Mouse (Mus musculus) hindbrain, embryonic 11.5 days (tissue): ENCODE measurements around the gene Impdh1. TPM values are rescaled to one million over a fixed set of nuclear protein-coding genes. Genes with fewer than 3 reads are reported as not detected.
A peak's percentile ranks its signal among the peaks of the same experiment; 100 is the strongest.
"Not testable (repeated sequence)": the region's sequence is repeated elsewhere in the genome, so short reads cannot be mapped to it uniquely, and the experiment has no call there.

Experiments used
- ATAC-seq: fragments of 200-750 bp; cut with Nextera tagmentation; 2 replicates; pipeline ENCODE4 v1.8.0; 2017; ENCODE audit warnings: mild to moderate bottlenecking, moderate TSS enrichment, moderate library complexity; ENCODE audit not compliant: low FRiP score
- DNase-seq: peaks from one replicate; pipeline ENCODE4 v3.0.0-alpha.2; 2015; ENCODE audit warnings: low spot score
- H3K27ac ChIP-seq: fragments of 300-500 bp; sonication (generic); 2 replicates; pipeline ENCODE4 v1.5.1; 2014; ENCODE audit warnings: mild to moderate bottlenecking, low read depth, low read length
- H3K27me3 ChIP-seq: fragments of 300-500 bp; sonication (generic); 2 replicates; pipeline ENCODE4 v1.6.1; 2014; ENCODE audit warnings: mild to moderate bottlenecking, low read length, moderate library complexity, mixed read lengths; ENCODE audit not compliant: control insufficient read depth, insufficient read depth
- H3K36me3 ChIP-seq: fragments of 300-500 bp; sonication (generic); 2 replicates; pipeline ENCODE4 v1.6.1; 2014; ENCODE audit warnings: mild to moderate bottlenecking, low read length, moderate library complexity, mixed read lengths; ENCODE audit not compliant: control insufficient read depth, insufficient read depth
- H3K4me1 ChIP-seq: fragments of 300-500 bp; sonication (generic); replicated peaks from 2 replicates; pipeline ENCODE4 v1.6.1; 2014; ENCODE audit warnings: low read length, mixed read lengths; ENCODE audit not compliant: control insufficient read depth, insufficient read depth
- H3K4me2 ChIP-seq: fragments of 300-500 bp; sonication (generic); replicated peaks from 2 replicates; pipeline ENCODE4 v1.6.1; 2014; ENCODE audit warnings: mild to moderate bottlenecking, low read depth, low read length
- H3K4me3 ChIP-seq: fragments of 300-500 bp; sonication (generic); 2 replicates; pipeline ENCODE4 v1.5.1; 2014; ENCODE audit warnings: low read depth, low read length
- H3K9ac ChIP-seq: fragments of 300-500 bp; sonication (generic); 2 replicates; pipeline ENCODE4 v1.6.1; 2014; ENCODE audit warnings: low read depth, low read length
- H3K9me3 ChIP-seq: fragments of 300-500 bp; sonication (generic); 2 replicates; pipeline ENCODE4 v1.6.1; 2016; ENCODE audit warnings: low read length; ENCODE audit not compliant: control insufficient read depth
- WGBS: fragments of 180-500 bp; shearing (Covaris S2); extraction: QIAGEN DNeasy Blood & Tissue Kit; methylation state at CpG from one replicate; pipeline ENCODE4 v1.1.7; 2014; 5-methylcytosine and 5-hydroxymethylcytosine counted together
- polyA plus RNA-seq: library from polyadenylated mRNA; unstranded; fragments of >200 nt; fragmentation: Nextera tagmentation; extraction: Ambion mirVana; gene quantifications from 2 replicates; pipeline ENCODE4 v1.2.1, GENCODE M21; 2014

Impdh1 gene
- polyA plus RNA-seq, 1 experiment from 2014 or later: 34.5 TPM

DNA sequence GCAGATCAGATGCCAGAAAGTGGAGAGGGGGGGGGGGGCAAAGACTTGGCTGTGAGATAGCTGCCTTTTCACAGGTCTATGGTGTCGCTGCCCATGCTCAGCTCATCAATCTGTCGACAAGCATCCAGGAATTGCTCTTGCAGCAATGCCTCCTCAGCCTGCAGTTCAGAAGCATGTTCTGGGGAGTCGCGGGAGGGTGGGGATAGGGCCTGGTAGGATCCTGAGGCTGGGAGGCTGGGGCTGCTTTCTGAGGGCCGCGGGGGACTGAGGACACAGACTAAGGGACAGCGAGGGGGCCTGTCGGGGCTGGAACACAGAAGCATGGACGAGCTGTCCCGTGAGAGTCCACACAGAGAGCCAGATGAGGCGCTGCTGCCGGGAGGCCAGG lies 46.5 kb downstream of the Impdh1 start:
- peaks cover 11% of the 10 kb centered on the region; the same call in 1 of the 2 replicates for H3K4me1 ChIP-seq
- peak overlapping the region; percentile 37 for H3K4me3 ChIP-seq
- ATAC-seq (no peak), DNase-seq (no peak)
- peak overlapping the region; percentile 88 for H3K4me2 ChIP-seq
- no peak overlapping the region for H3K27ac ChIP-seq
- no peaks in the 10 kb centered on the region for H3K36me3 ChIP-seq
- 3% methylated on average over 12 of the region's 12 CpGs for WGBS
- H3K9ac ChIP-seq: no peak overlapping the region; the same call in 1 of the 2 replicates
- H3K9me3 ChIP-seq: no peaks in the 10 kb centered on the region
- peaks cover 45% of the 10 kb centered on the region for H3K27me3 ChIP-seq

DNA sequence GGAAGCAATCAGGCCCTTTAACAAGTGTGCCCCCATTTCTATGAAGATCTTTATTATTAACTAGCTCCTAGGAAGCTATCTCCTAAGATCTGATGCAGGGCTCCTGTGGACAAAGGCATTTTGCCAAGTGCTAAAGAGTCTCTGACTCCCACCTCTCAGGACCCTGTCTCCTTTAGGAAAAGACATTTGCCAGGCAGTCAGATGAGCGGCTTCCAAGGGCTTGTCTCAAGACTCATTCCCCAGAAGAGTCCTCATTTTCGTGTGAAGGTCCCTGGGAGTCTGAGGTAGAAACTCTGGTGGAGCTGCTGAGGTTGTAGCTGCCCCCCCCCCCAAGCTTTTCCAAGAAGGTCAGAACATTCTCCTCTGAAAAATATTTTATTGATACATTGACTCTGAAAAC lies 47.3 kb downstream of the Impdh1 start:
- 46% methylated on average over 2 of the region's 2 CpGs for WGBS
- Histone ChIP-seq H3K4me2 (no peak overlapping the region), H3K4me1 (peaks cover 9% of the 10 kb centered on the region; the same call in 1 of the 2 replicates), H3K27ac (no peak overlapping the region), H3K9me3 (no peaks in the 10 kb centered on the region), H3K4me3 (no peak overlapping the region), H3K27me3 (peaks cover 44% of the 10 kb centered on the region), H3K36me3 (no peaks in the 10 kb centered on the region), H3K9ac (no peak overlapping the region)
- no peak for ATAC-seq
- no peak for DNase-seq

GRCm38 (mm10) chr6:29166196-29166595 lies 50.0 kb downstream of the Impdh1 start:
- H3K36me3 ChIP-seq: no peaks in the 10 kb centered on the region
- H3K27ac ChIP-seq: no peak overlapping the region
- no peak overlapping the region for H3K9ac ChIP-seq
- ATAC-seq (peak; percentile 34; the same call in 1 of the 2 replicates), DNase-seq (peak; percentile 66)
- no peaks in the 10 kb centered on the region for H3K9me3 ChIP-seq
- 18% methylated on average over 1 of the region's 1 CpGs for WGBS
- no peak overlapping the region for H3K4me2 ChIP-seq
- no peak overlapping the region for H3K4me3 ChIP-seq
- peaks cover 9% of the 10 kb centered on the region; the same call in 1 of the 2 replicates for H3K4me1 ChIP-seq
- peaks cover 31% of the 10 kb centered on the region for H3K27me3 ChIP-seq

GRCm38 (mm10) chr6:29164314-29165244 lies 51.6 kb downstream of the Impdh1 start, which contains the start of gene Rbm28:
TSS of gene Rbm28 (minus strand) at chr6:29165006.
- H3K4me2 ChIP-seq: peak within 1 kb of the TSS; percentile 76
- H3K4me3 ChIP-seq: peak within 1 kb of the TSS; percentile 73
- H3K27ac ChIP-seq: no peak within 1 kb of the TSS
- H3K9ac ChIP-seq: peak within 1 kb of the TSS; percentile 65
- H3K9me3 ChIP-seq: no peaks in the 10 kb centered on the region
- H3K4me1 ChIP-seq: no peaks in the 10 kb centered on the region
- ATAC-seq (peak; percentile 72), DNase-seq (peak; percentile 94)
- H3K36me3 ChIP-seq: no peaks in the 10 kb centered on the region
- H3K27me3 ChIP-seq: peaks cover 20% of the 10 kb centered on the region
- 8% methylated on average over 42 of the region's 42 CpGs for WGBS

DNA sequence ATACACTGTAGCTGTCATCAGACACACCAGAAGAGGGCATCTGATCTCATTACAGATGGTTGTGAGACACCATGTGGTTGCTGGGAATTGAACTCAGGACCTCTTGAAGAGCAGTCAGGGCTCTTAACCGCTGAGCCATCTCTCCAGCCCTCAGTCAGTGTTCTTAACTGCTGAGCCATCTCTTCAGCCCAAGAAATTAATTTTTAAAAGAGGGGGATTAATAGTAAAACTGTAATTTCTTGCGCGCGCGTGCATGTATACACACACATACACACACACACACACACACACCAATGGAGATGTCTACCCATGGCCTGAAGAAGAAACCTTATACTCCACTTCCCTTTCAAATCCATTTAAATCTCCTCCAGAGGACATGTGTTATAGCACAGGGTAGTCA lies 54.9 kb downstream of the Impdh1 start:
- DNase-seq, H3K27ac ChIP-seq, H3K4me2 ChIP-seq, H3K27me3 ChIP-seq, H3K9ac ChIP-seq, H3K4me1 ChIP-seq, H3K9me3 ChIP-seq, H3K36me3 ChIP-seq, ATAC-seq, H3K4me3 ChIP-seq: not testable (repeated sequence)
- over 99% methylated on average over 5 of the region's 5 CpGs for WGBS

- H3K4me3 ChIP-seq: no peak overlapping the region
- H3K4me2 ChIP-seq: no peak overlapping the region
- H3K36me3 ChIP-seq: peaks cover 3% of the 10 kb centered on the region
- DNase-seq (no peak), ATAC-seq (no peak)
- no peaks in the 10 kb centered on the region for H3K27me3 ChIP-seq
- no peaks in the 10 kb centered on the region for H3K4me1 ChIP-seq
- H3K9ac ChIP-seq: no peak overlapping the region
- 83% methylated on average over 2 of the region's 2 CpGs for WGBS
- H3K9me3 ChIP-seq: no peaks in the 10 kb centered on the region
- no peak overlapping the region for H3K27ac ChIP-seq
Observed at GRCm38 (mm10) chr6:29160786-29161185, 55.4 kb downstream of the Impdh1 start.

GRCm38 (mm10) chr6:29156326-29156725 lies 59.8 kb downstream of the Impdh1 start:
- WGBS: 94% methylated on average over 5 of the region's 5 CpGs
- H3K4me1 ChIP-seq: no peaks in the 10 kb centered on the region
- H3K4me3 ChIP-seq: no peak overlapping the region
- no peak for DNase-seq
- no peaks in the 10 kb centered on the region for H3K9me3 ChIP-seq
- H3K36me3 ChIP-seq: peaks cover 9% of the 10 kb centered on the region
- no peak overlapping the region for H3K9ac ChIP-seq
- ATAC-seq: no peak
- H3K27ac ChIP-seq: no peak overlapping the region
- H3K4me2 ChIP-seq: no peak overlapping the region
- no peaks in the 10 kb centered on the region for H3K27me3 ChIP-seq
